In the genomic region with DNA sequence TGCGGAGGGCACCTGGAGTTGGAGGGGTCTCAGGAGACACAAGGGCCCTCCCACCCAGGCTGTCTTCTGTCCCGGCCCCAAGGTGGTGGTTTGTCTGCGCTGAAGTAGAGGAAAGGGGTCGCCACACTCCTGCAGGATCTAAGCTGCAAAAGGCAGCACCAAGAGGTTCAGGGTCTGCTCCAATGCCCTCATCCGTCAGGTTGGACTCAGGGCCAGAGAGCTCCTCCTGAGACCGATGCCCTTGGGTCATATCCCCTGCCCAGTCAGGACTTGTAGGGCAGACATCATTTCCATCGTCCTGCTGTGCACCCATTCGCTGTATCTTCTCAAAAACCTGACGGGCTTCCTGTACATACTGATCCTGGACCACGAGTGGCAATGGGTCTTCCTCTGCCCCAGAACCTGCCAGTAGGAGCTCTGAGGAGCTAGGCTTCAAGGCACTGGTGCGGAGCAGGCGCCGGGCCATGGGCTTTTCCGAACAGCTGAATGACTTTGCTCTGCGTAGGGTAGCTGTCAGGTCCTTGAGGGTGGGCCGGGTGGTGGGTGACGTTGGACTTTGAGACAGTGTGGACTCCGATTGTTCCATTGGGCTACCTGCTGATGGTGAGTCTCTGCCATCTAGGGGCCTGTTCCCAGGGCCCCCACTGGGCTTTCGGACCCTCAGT, we compare ENCODE assay signal across 9 mouse cellular contexts. TPM values are rescaled to one million over a fixed set of nuclear protein-coding genes. Genes with fewer than 3 reads are reported as not detected.
DNase-seq lines count a peak whose midpoint lies in the region; ATAC-seq and TF ChIP-seq lines count a peak whose summit lies in the region.
"Had no signal": no experiment of that assay in that cellular context is flagged by ENCODE, and none has a peak within 500 bp of the region (broad histone marks: within the 10 kb centered on the region; RNA-seq: fewer than 3 reads in every experiment).

No protein-coding gene starts in this region.

- no peak for DNase-seq in kidney, adult 8-10 months
- no peak for DNase-seq in midbrain, postnatal 0 days (ENCODE audit: low spot score)
- DNase-seq in urinary bladder, postnatal 25 days (ENCODE audit: low spot score) = no peak
- no peak for DNase-seq in T-cell, adult 2 months (ENCODE audit: low spot score)
- DNase-seq in layer of hippocampus, postnatal 14 days (ENCODE audit: low spot score in 2 of 2) = no peak
- DNase-seq: left cerebral cortex, postnatal 4 days had no signal

- no peaks in the 10 kb centered on the region for H3K9me3 ChIP-seq in kidney, embryonic 14.5 days (ENCODE audit: control insufficient read depth, low read length)
- H3K9me3 ChIP-seq in embryonic facial prominence, embryonic 15.5 days (replicated peaks) = no peaks in the 10 kb centered on the region
- H3K9me3 ChIP-seq in intestine, embryonic 15.5 days = no peaks in the 10 kb centered on the region
- H3K9me3 ChIP-seq in midbrain, postnatal 0 days (ENCODE audit: low read length) = no peaks in the 10 kb centered on the region

- 59% methylated on average over 19 of the region's 19 CpGs for WGBS in kidney, embryonic 14.5 days
- WGBS in embryonic facial prominence, embryonic 15.5 days = 54% methylated on average over 19 of the region's 19 CpGs
- 63% methylated on average over 19 of the region's 19 CpGs for WGBS in intestine, embryonic 15.5 days
- 82% methylated on average over 19 of the region's 19 CpGs for WGBS in midbrain, postnatal 0 days

- H3K4me3 ChIP-seq in kidney, embryonic 14.5 days (ENCODE audit: low read length) = peak overlapping the region; percentile 87
- peak overlapping the region; percentile 81 for H3K4me3 ChIP-seq in embryonic facial prominence, embryonic 15.5 days (replicated peaks)
- peak overlapping the region; percentile 82 for H3K4me3 ChIP-seq in intestine, embryonic 15.5 days (replicated peaks)
- peak overlapping the region; percentile 5; the same call in 1 of the 2 replicates for H3K4me3 ChIP-seq in midbrain, postnatal 0 days (ENCODE audit: low read depth, low read length)

- peaks cover 61% of the 10 kb centered on the region for H3K4me1 ChIP-seq in kidney, embryonic 14.5 days (ENCODE audit: control insufficient read depth, insufficient read depth, low read length)
- H3K4me1 ChIP-seq in embryonic facial prominence, embryonic 15.5 days = peaks cover 65% of the 10 kb centered on the region
- peaks cover 64% of the 10 kb centered on the region for H3K4me1 ChIP-seq in intestine, embryonic 15.5 days (replicated peaks)
- 0 out of 2 replicates have a peak, but pooled peaks cover 9% of the 10 kb centered on the region for H3K4me1 ChIP-seq in midbrain, postnatal 0 days (ENCODE audit: insufficient read depth, low read length)

- TF ChIP-seq CTCF in midbrain, postnatal 0 days (IDR thresholded peaks at IDR 0.05) = no peak

- peak overlapping the region; percentile 95 for H3K4me2 ChIP-seq in kidney, embryonic 14.5 days (replicated peaks; ENCODE audit: low read depth, low read length)
- peak overlapping the region; percentile 86 for H3K4me2 ChIP-seq in embryonic facial prominence, embryonic 15.5 days (replicated peaks)
- peak overlapping the region; percentile 86 for H3K4me2 ChIP-seq in intestine, embryonic 15.5 days (replicated peaks)
- peak overlapping the region; percentile 81; the same call in 1 of the 2 replicates for H3K4me2 ChIP-seq in midbrain, postnatal 0 days (ENCODE audit: low read depth, low read length, poor library complexity, severe bottlenecking)

- H3K9ac ChIP-seq in kidney, embryonic 14.5 days (ENCODE audit: low read depth, low read length) = peak overlapping the region; percentile 95
- H3K9ac ChIP-seq in embryonic facial prominence, embryonic 15.5 days = peak overlapping the region; percentile 96
- peak overlapping the region; percentile 91 for H3K9ac ChIP-seq in intestine, embryonic 15.5 days
- H3K9ac ChIP-seq in midbrain, postnatal 0 days (replicated peaks; ENCODE audit: low read length, poor library complexity, severe bottlenecking) = no peak overlapping the region

- no peaks in the 10 kb centered on the region for H3K27me3 ChIP-seq in kidney, embryonic 14.5 days (ENCODE audit: control insufficient read depth, insufficient read depth, low read length)
- no peaks in the 10 kb centered on the region for H3K27me3 ChIP-seq in embryonic facial prominence, embryonic 15.5 days
- H3K27me3 ChIP-seq in intestine, embryonic 15.5 days (replicated peaks) = no peaks in the 10 kb centered on the region
- H3K27me3 ChIP-seq in midbrain, postnatal 0 days (ENCODE audit: insufficient read depth, low read length) = peaks cover 31% of the 10 kb centered on the region

- no peak for ATAC-seq in kidney, embryonic 14.5 days (ENCODE audit: low FRiP score, low TSS enrichment)
- no peak for ATAC-seq in embryonic facial prominence, embryonic 15.5 days (ENCODE audit: insufficient number of reproducible peaks, low FRiP score, low TSS enrichment, low read depth)
- no peak for ATAC-seq in intestine, embryonic 15.5 days
- no peak for ATAC-seq in midbrain, postnatal 0 days (ENCODE audit: low FRiP score)

- H3K36me3 ChIP-seq in kidney, embryonic 14.5 days (ENCODE audit: control insufficient read depth, insufficient read depth, low read length) = peaks cover 12% of the 10 kb centered on the region; the same call in 1 of the 2 replicates
- no peaks in the 10 kb centered on the region for H3K36me3 ChIP-seq in embryonic facial prominence, embryonic 15.5 days
- H3K36me3 ChIP-seq in intestine, embryonic 15.5 days = no peaks in the 10 kb centered on the region
- no peaks in the 10 kb centered on the region for H3K36me3 ChIP-seq in midbrain, postnatal 0 days (ENCODE audit: insufficient read depth, low read length)

- no peak overlapping the region for H3K27ac ChIP-seq in kidney, embryonic 14.5 days (ENCODE audit: low read depth, low read length)
- no peak overlapping the region for H3K27ac ChIP-seq in embryonic facial prominence, embryonic 15.5 days (replicated peaks)
- no peak overlapping the region for H3K27ac ChIP-seq in intestine, embryonic 15.5 days
- no peak overlapping the region for H3K27ac ChIP-seq in midbrain, postnatal 0 days (ENCODE audit: low read depth, low read length)

RNA-seq across cellular contexts. Expression of a gene that starts 2.1 kb away (rescaled TPM):
- polyA plus RNA-seq in kidney, embryonic 14.5 days (2014; fragmentation: Nextera tagmentation; extraction: Ambion mirVana) = 11.6 and 15.5 TPM in 2 replicates
- 8.7 and 10.5 TPM in 2 replicates for polyA plus RNA-seq in embryonic facial prominence, embryonic 15.5 days (2015; fragmentation: Nextera tagmentation; extraction: Ambion mirVana)
- 5.0 and 6.0 TPM in 2 replicates for polyA plus RNA-seq in intestine, embryonic 15.5 days (2015; fragmentation: Nextera tagmentation; extraction: Ambion mirVana)
- total RNA-seq in midbrain, postnatal 0 days (2014; rRNA removed) = 77.6 and 89.1 TPM in 2 replicates
- 16.3 and 16.7 TPM in 2 replicates for polyA plus RNA-seq in midbrain, postnatal 0 days (2015; fragmentation: Nextera tagmentation; extraction: Ambion mirVana)
- 100 to 1,000 TPM; 113 to 117 TPM for total RNA-seq in layer of hippocampus, postnatal 14 days (2021)

RNA-seq across cellular contexts. Expression of a gene that starts 44.7 kb away (rescaled TPM):
- 3.6 and 4.4 TPM in 2 replicates for polyA plus RNA-seq in kidney, embryonic 14.5 days (2014; fragmentation: Nextera tagmentation; extraction: Ambion mirVana)
- polyA plus RNA-seq in embryonic facial prominence, embryonic 15.5 days (2015; fragmentation: Nextera tagmentation; extraction: Ambion mirVana) = 7.8 and 8.6 TPM in 2 replicates
- polyA plus RNA-seq in intestine, embryonic 15.5 days (2015; fragmentation: Nextera tagmentation; extraction: Ambion mirVana) = 8.4 and 10.4 TPM in 2 replicates
- 2.0 and 4.3 TPM in 2 replicates for total RNA-seq in midbrain, postnatal 0 days (2014; rRNA removed)
- polyA plus RNA-seq in midbrain, postnatal 0 days (2015; fragmentation: Nextera tagmentation; extraction: Ambion mirVana) = 2.7 and 3.3 TPM in 2 replicates
- 1 to 10 TPM; 3.0 to 6.0 TPM for total RNA-seq in layer of hippocampus, postnatal 14 days (2021)

Comparison
In these comparisons a context has a peak if more than half of its experiments do, and no peak if none do; other contexts are left out.
1. H3K4me3 ChIP-seq: peak in every context shown above with its lines; median percentile 87 in kidney, embryonic 14.5 days; 82 in intestine, embryonic 15.5 days; 81 in embryonic facial prominence, embryonic 15.5 days; 5 in midbrain, postnatal 0 days.